Mouse (Mus musculus) adrenal gland, postnatal 14 days (tissue): Measurements from ENCODE around the gene Tor1aip2. TPM values are rescaled to one million over a fixed set of nuclear protein-coding genes. Genes with fewer than 3 reads are reported as not detected.
A peak's percentile ranks its signal among the peaks of the same experiment; 100 is the strongest.

Source experiments
- DNase-seq: peaks from one replicate; pipeline ENCODE4 v3.0.0; 2021; ENCODE audit warnings: mixed read lengths
- total RNA-seq: library from RNA; stranded (reverse); gene quantifications from 2 replicates; pipeline ENCODE4 v1.2.3, GENCODE M21; 2021

Tor1aip2 gene
- total RNA-seq, 1 experiment from 2014 or later: 124 TPM

GRCm38 (mm10) chr1:156040731-156041401 lies 5.7 kb downstream of the Tor1aip2 start:
- DNase-seq: peak; percentile 96

DNA sequence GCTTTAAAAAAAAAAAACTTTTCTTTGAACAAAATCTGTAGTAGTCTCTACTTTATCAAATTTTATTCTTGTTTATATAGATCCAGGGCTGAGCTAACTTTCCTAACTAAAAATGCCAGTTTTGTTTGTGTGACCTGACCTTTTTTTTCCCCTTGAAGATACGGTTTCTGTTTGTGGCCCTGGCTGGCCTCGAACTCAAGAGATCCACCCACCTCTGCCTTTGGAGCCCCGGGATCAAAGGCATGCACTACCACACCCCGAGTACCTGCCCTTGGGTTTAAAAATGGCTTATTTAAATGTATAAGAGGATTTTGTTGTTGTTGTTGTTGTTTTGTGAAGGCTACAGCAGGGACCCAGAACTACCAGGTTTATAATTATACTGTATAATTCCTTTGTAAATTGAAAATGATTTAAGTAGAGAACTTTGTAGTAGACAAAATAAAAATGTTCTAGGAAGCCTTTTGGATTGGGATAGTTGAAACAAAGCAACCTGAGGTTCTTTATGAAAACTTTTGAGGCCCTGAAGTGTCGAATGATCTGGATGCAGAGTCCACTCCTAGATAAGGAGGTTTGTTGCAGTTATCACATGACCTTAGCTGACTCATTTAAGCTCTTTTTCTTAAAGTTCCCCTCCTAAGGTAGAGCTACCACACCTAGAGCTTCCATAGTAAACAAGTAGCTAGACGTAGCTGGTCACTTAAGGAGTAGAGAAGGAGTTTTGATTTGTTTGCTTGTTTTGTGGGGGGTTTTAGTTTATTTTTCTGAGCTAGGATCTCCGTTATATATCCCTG lies 6.4 kb downstream of the Tor1aip2 start:
- DNase-seq: peak; percentile 20

DNA sequence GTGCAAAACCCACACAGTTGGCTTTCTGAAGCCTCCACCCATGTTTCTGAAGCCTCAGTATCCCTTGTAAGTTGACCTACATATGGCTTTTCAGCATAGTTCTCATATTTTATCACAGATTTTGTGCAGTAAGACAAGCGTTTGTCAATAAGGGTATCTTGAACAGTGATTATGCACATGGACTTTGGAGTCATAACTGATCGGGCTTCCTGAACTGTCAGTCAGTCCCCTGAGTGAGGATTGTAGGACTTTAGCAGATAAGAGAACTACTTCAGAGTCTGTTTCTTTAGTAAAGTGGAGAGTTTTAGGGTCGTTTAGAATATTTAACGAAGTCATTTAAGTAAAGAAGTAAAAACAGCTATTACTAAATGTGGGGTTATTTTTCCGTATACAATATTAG lies 7.3 kb downstream of the Tor1aip2 start:
- no peak for DNase-seq

DNA sequence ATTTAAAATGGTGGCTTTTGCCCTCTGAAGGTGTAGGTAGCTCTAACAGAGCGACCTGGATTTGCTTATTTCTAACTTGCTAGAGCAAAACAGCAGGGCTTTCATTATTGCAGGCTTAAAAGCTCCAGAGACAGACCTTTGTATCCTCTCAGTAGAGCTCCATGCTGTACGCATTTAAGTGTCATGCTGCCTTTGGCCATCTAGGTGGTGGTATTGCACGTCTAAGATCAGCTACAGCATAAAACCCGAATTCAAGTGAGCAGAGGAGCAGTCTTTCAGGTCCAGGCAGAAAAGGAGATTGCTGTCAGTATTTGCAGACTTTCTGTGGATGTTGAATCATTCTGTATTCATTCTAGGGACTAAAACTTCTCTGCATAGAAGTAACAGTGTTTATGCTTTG lies 7.8 kb downstream of the Tor1aip2 start:
- DNase-seq: peak; percentile 56

DNA sequence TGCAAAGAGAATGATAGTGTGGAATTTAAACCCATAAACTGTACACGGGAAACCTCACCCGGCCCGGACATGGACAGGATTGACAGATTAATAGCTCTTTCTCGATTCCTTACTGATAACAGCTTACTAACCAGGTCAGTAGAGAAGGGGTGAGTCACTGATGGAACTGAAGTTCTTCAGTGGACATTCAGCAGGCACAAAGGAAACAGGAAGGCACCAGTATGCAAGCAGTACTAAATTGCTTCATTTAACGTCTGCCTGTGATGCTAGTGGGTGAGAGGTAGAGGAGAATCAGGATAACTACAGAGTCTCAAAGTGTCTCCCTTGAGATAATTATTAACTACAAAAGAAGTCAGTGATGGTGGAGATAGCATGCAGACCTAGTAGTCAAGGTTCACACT lies 9.0 kb downstream of the Tor1aip2 start:
- no peak for DNase-seq

DNA sequence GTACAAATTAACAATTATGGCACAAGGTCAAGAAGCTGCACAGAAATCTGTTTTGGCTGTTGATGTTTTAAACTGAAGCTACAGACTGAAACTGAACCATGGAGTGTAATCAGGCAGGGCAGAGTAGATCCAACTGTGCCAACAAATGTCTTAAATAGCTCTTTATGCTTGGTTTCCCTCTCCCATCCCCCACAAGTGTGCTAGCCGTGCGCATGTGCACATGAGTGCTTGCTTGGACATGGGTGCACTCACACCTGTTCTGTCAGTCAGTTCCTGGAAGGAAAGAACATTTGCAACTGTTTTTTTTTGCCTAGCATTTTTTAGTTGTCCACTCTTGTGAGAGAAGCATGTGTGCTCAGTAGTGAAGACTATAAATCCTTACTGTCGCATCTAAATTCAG lies 11.5 kb downstream of the Tor1aip2 start:
- no peak for DNase-seq

DNA sequence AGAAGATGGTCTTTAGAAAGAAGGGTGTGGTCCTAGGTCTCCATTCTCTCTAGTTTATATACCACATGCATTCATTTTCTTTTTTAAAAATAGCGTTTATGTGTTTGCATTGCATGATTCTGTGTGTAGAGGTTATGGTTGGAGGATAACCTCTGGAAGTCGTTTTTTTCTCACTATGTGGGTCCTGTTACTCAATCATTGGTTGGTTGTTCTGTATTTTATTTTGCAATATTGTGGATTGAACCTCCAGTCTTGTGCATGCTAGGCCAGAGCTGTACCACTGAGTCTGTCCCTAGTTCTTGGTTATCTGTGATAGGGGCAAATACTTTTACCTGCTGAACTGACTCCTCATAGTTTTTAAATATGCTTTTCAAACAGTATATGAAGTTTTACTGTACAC lies 23.0 kb downstream of the Tor1aip2 start:
- no peak for DNase-seq

GRCm38 (mm10) chr1:156062193-156062592 lies 27.0 kb downstream of the Tor1aip2 start:
- no peak for DNase-seq

DNA sequence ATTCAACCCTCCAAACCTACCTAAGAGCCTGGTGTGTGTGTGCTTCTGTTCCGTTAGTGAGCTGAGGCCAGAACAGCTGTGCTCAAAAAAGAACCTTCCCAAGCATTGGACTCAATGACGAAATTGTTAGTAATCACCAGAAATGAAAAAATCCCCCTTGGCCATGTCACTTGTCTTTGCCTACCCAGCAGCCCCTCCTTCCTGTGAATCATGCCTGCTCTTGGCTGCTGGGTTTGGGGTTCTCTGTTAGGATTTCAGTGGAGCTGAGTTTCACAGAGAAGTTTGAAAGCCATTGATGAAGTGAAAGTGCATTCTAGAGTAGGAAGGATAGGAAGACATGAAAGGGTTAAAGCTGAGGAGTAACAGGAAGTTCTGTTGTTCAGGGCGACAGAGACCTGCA lies 30.9 kb downstream of the Tor1aip2 start:
- DNase-seq: peak; percentile 37

DNA sequence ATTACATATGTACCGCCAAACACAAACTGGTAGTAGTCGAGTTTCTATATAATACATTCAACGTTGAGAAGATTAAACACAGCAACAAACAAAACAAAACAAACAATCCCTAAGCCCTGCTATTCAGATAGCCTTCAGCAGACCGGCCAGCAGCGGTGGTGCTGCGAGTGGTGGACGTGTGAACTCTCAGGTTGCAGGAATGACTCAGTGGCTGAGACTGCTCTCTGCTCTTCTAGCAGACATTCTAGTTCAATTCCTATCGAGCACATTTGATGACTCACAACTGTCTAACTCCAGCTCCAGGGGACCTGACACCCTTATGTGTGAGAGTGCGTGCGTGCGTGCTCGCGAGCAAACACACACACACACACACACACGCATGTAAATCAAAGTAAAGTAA lies 34.9 kb downstream of the Tor1aip2 start:
- DNase-seq: no peak

GRCm38 (mm10) chr1:156073169-156073821 lies 38.1 kb downstream of the Tor1aip2 start:
- DNase-seq: no peak

GRCm38 (mm10) chr1:156074575-156074974 lies 39.4 kb downstream of the Tor1aip2 start:
- DNase-seq: peak; percentile 62

DNA sequence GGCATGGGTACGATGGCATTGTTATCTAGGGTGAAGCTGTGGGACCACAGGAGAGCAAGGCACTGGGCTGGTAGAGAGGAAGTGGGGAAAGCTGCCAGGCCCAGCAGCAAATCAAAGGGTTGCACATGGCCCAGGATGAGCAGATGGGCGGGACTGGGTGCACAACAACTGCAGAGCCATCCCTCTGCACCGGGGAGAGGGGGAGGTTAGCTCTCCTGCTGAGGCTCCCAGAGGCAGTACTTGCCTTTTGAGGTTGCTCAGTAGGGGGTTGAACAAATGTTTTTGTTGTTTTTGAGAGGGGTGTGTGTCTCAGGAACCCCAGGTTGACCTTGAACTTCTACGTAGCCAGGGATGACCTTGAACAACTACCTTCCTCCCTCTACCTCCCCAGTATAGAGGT lies 41.3 kb downstream of the Tor1aip2 start:
- peak; percentile 28 for DNase-seq

GRCm38 (mm10) chr1:156077655-156078054 lies 42.5 kb downstream of the Tor1aip2 start:
- no peak for DNase-seq

DNA sequence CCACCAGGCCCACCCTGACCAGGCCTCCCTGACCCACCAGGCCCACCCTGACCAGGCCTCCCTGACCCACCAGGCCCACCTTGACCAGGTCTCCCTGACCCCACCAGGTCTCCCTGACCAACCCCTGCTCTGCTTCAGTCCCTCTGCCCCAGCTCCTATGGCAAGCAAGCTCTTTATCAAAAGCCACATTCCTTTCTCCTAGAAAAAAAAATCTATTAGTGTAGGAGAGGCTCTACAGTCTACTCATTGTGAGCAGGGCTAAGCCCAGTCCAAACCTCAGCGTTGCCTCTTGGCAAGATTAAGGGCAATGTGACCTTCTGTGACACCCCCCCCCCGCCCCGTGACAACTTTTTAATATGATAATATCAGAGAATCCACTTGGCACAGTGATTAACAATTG lies 49.4 kb downstream of the Tor1aip2 start:
- no peak for DNase-seq

DNA sequence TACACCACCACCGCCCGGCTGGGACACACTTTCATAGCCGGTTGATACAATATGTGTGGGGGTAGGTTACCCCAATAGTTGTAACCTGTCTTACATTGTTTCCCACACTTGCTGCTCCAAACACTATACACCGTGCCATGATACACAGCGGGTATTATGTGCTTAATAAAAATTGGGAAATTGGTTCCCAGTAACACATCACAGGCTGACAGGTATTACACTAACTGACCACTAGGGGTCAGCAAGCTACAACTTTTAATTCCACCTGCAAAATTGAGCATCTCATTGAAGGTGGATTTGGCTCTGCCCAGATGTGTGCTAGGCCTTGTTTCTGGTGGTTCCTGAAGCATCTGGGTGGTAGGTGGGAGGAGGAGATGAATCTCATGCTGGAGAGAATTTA lies 50.6 kb downstream of the Tor1aip2 start:
- DNase-seq: peak; percentile 50

DNA sequence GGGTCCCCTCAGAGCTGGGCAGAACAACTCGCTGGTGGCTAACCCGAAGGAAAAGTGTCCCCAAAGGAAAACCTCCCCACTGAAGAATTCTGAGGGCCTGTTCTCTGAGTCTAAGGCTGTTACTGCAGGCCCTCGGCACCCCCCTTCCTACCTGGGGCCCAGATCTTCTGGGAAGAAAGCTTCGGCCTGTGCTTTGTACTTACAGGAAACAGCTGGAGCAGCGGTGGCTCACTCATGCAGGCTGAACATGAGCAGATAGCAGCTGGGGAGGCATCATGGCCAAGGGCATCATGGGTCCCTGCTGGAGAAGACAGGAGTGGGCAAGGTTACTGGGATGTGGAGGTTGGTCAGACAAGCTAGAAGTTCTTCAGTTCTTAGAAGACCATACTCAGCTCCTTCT lies 52.4 kb downstream of the Tor1aip2 start:
- no peak for DNase-seq

DNA sequence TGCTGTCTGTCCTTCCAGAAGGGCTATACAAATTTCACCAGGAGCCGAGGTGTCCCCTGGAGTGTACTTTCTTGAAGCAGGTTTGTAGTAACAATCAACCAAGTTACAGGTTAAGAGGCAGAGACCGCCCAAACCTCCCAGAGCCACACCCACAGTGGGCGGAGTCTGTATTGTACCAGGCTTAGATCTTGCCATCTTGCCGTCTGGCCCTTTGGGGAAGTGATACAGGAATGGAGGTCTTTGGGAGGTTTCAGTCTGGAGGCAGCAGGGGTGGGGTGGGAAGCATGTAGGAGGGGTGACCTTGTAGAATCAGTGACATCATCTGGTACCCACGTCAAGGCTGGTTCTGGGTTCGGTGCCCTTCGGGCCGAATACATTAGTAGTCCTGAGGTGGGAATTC lies 54.4 kb downstream of the Tor1aip2 start:
- no peak for DNase-seq

- no peak for DNase-seq
These were observed 54.8 kb downstream of the Tor1aip2 start for GRCm38 (mm10) chr1:156090042-156090441.

GRCm38 (mm10) chr1:156091811-156092210 lies 56.6 kb downstream of the Tor1aip2 start:
- DNase-seq: no peak

DNA sequence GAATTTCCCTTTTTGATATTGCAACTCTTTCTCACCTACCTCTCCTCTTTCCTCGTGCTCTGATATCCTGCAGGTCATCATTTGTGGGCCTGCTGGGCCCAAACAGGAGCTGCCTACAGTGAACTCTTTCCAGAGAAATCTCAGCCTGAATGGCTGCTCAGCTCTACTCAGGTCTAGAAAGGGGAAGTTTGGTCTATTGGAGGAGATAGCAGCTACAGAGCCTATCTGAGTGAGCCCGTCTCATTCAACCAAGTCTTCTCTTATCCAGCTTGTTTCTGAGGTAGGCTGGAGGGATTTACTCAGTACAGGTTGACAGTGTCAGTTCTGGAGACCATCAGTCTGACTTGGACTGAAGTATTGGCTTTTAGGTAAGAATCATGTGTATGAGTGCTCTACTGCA lies 68.6 kb downstream of the Tor1aip2 start:
- no peak for DNase-seq

DNA sequence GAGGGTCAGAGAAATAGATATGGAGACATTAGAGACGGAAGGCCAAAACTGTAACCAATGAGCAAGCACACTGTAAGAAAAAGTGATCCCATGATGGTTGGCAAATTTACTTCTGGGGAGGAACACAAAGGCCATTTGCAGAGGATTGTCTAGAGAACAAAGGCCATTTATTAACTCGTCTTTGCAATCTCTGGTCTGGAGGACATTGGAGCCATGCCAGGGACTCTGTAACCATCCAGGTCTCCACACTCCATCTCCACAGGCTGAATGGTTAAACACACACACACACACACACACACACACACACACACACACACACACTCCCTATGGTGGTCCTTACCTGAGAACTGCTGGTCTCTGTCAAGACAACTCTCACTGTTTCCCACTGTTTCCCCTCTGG lies 70.2 kb downstream of the Tor1aip2 start:
- no peak for DNase-seq

- DNase-seq: no peak
These were observed 72.2 kb downstream of the Tor1aip2 start for GRCm38 (mm10) chr1:156107424-156107823.
